Mouse (Mus musculus) limb, embryonic 15.5 days (tissue): ENCODE results near the gene Gm20388. TPM values are rescaled to one million over a fixed set of nuclear protein-coding genes. Genes with fewer than 3 reads are reported as not detected.
A peak's percentile ranks its signal among the peaks of the same experiment; 100 is the strongest.

Source experiments
- ATAC-seq: fragments of 200-750 bp; cut with Nextera tagmentation; 2 replicates; pipeline ENCODE4 v1.8.0; 2017; ENCODE audit warnings: low read depth, moderate TSS enrichment; ENCODE audit not compliant: insufficient number of reproducible peaks, low FRiP score, low TSS enrichment
- H3K27ac ChIP-seq: fragments of 300-500 bp; sonication (generic); 2 replicates; pipeline ENCODE4 v1.5.1; 2015; ENCODE audit warnings: moderate library complexity, mild to moderate bottlenecking, inconsistent platforms
- H3K27me3 ChIP-seq: fragments of 300-500 bp; sonication (generic); 2 replicates; pipeline ENCODE4 v1.6.1; 2015; ENCODE audit warnings: inconsistent platforms
- H3K36me3 ChIP-seq: fragments of 300-500 bp; sonication (generic); 2 replicates; pipeline ENCODE4 v1.6.1; 2015; ENCODE audit warnings: inconsistent platforms
- H3K4me1 ChIP-seq: fragments of 300-500 bp; sonication (generic); 2 replicates; pipeline ENCODE4 v1.6.1; 2015; ENCODE audit warnings: inconsistent platforms
- H3K4me2 ChIP-seq: fragments of 300-500 bp; sonication (generic); 2 replicates; pipeline ENCODE4 v1.6.1; 2015; ENCODE audit warnings: mild to moderate bottlenecking, inconsistent platforms
- H3K4me3 ChIP-seq: fragments of 300-500 bp; sonication (generic); 2 replicates; pipeline ENCODE4 v1.5.1; 2015; ENCODE audit warnings: mild to moderate bottlenecking, inconsistent platforms
- H3K9ac ChIP-seq: fragments of 300-500 bp; sonication (generic); 2 replicates; pipeline ENCODE4 v1.6.1; 2015; ENCODE audit warnings: inconsistent platforms
- H3K9me3 ChIP-seq: fragments of 300-500 bp; sonication (generic); 2 replicates; pipeline ENCODE4 v1.6.1; 2016; ENCODE audit warnings: inconsistent platforms
- WGBS: fragments of 180-500 bp; shearing (Covaris S2); methylation state at CpG from one replicate; pipeline ENCODE4 v1.1.7; 2015; 5-methylcytosine and 5-hydroxymethylcytosine counted together
- polyA plus RNA-seq: library from polyadenylated mRNA; unstranded; fragments of >200 nt; fragmentation: Nextera tagmentation; extraction: Ambion mirVana; gene quantifications from 2 replicates; pipeline ENCODE4 v1.2.1, GENCODE M21; 2015

The Gm20388 gene
- polyA plus RNA-seq, 1 experiment from 2014 or later = 4.9 TPM

- Histone ChIP-seq H3K4me3 (no peak overlapping the region), H3K27ac (no peak overlapping the region), H3K4me2 (no peak overlapping the region), H3K9ac (no peak overlapping the region), H3K36me3 (no peaks in the 10 kb centered on the region), H3K9me3 (no peaks in the 10 kb centered on the region), H3K4me1 (peaks cover 9% of the 10 kb centered on the region; the same call in 1 of the 2 replicates), H3K27me3 (no peaks in the 10 kb centered on the region)
- no peak for ATAC-seq
- 76% methylated on average over 15 of the region's 15 CpGs for WGBS
Observed at GRCm38 (mm10) chr8:120037199-120037598, 126.6 kb downstream of the Gm20388 start.

GRCm38 (mm10) chr8:120037611-120038010, 127.0 kb downstream of the Gm20388 start:
- 80% methylated on average over 8 of the region's 8 CpGs for WGBS
- H3K4me3 ChIP-seq = no peak overlapping the region
- no peaks in the 10 kb centered on the region for H3K9me3 ChIP-seq
- no peaks in the 10 kb centered on the region for H3K27me3 ChIP-seq
- no peak overlapping the region for H3K9ac ChIP-seq
- H3K36me3 ChIP-seq = no peaks in the 10 kb centered on the region
- H3K4me2 ChIP-seq = no peak overlapping the region
- ATAC-seq = no peak
- peaks cover 9% of the 10 kb centered on the region; the same call in 1 of the 2 replicates for H3K4me1 ChIP-seq
- H3K27ac ChIP-seq = no peak overlapping the region

- ATAC-seq = no peak
- no peak overlapping the region for H3K27ac ChIP-seq
- peaks cover 9% of the 10 kb centered on the region; the same call in 1 of the 2 replicates for H3K4me1 ChIP-seq
- H3K36me3 ChIP-seq = no peaks in the 10 kb centered on the region
- H3K9ac ChIP-seq = no peak overlapping the region
- WGBS = 94% methylated on average over 12 of the region's 12 CpGs
- H3K9me3 ChIP-seq = no peaks in the 10 kb centered on the region
- H3K27me3 ChIP-seq = no peaks in the 10 kb centered on the region
- no peak overlapping the region for H3K4me3 ChIP-seq
- no peak overlapping the region for H3K4me2 ChIP-seq
Observed at GRCm38 (mm10) chr8:120038741-120039140, 128.1 kb downstream of the Gm20388 start.

GRCm38 (mm10) chr8:120039313-120039919, 128.8 kb downstream of the Gm20388 start:
- H3K4me1 ChIP-seq = peaks cover 9% of the 10 kb centered on the region; the same call in 1 of the 2 replicates
- no peaks in the 10 kb centered on the region for H3K27me3 ChIP-seq
- no peaks in the 10 kb centered on the region for H3K36me3 ChIP-seq
- H3K9ac ChIP-seq = no peak overlapping the region
- H3K9me3 ChIP-seq = no peaks in the 10 kb centered on the region
- no peak for ATAC-seq
- 70% methylated on average over 11 of the region's 11 CpGs for WGBS
- no peak overlapping the region for H3K4me2 ChIP-seq
- no peak overlapping the region for H3K27ac ChIP-seq
- no peak overlapping the region for H3K4me3 ChIP-seq

- H3K9me3 ChIP-seq = no peaks in the 10 kb centered on the region
- no peak overlapping the region for H3K9ac ChIP-seq
- no peak for ATAC-seq
- H3K4me2 ChIP-seq = no peak overlapping the region
- WGBS = 58% methylated on average over 1 of the region's 1 CpGs
- H3K36me3 ChIP-seq = no peaks in the 10 kb centered on the region
- no peak overlapping the region for H3K4me3 ChIP-seq
- H3K27me3 ChIP-seq = no peaks in the 10 kb centered on the region
- peaks cover 10% of the 10 kb centered on the region for H3K4me1 ChIP-seq
- H3K27ac ChIP-seq = no peak overlapping the region
Observed at GRCm38 (mm10) chr8:120040861-120041260, 130.2 kb downstream of the Gm20388 start.

- H3K4me3 ChIP-seq = no peak overlapping the region
Observed at GRCm38 (mm10) chr8:120042542-120043312, 132.1 kb downstream of the Gm20388 start.

GRCm38 (mm10) chr8:120044907-120045306, 134.3 kb downstream of the Gm20388 start:
- H3K9me3 ChIP-seq = no peaks in the 10 kb centered on the region
- no peak overlapping the region for H3K4me2 ChIP-seq
- no peak overlapping the region for H3K27ac ChIP-seq
- 94% methylated on average over 8 of the region's 8 CpGs for WGBS
- H3K4me1 ChIP-seq = peaks cover 14% of the 10 kb centered on the region
- ATAC-seq = no peak
- no peak overlapping the region for H3K9ac ChIP-seq
- no peaks in the 10 kb centered on the region for H3K27me3 ChIP-seq
- H3K4me3 ChIP-seq = no peak overlapping the region
- no peaks in the 10 kb centered on the region for H3K36me3 ChIP-seq

More at GRCm38 (mm10) chr8:120042542-120043312, 132.1 kb downstream of the Gm20388 start:
- no peak for ATAC-seq
- H3K9ac ChIP-seq = no peak overlapping the region
- no peak overlapping the region for H3K4me2 ChIP-seq
- peaks cover 16% of the 10 kb centered on the region for H3K4me1 ChIP-seq
- WGBS = 72% methylated on average over 10 of the region's 10 CpGs
- H3K27me3 ChIP-seq = no peaks in the 10 kb centered on the region
- H3K36me3 ChIP-seq = no peaks in the 10 kb centered on the region
- H3K9me3 ChIP-seq = no peaks in the 10 kb centered on the region
- no peak overlapping the region for H3K27ac ChIP-seq

- Histone ChIP-seq H3K36me3 (no peaks in the 10 kb centered on the region), H3K27me3 (no peaks in the 10 kb centered on the region), H3K4me1 (peaks cover 14% of the 10 kb centered on the region), H3K4me3 (no peak overlapping the region), H3K9ac (no peak overlapping the region), H3K4me2 (no peak overlapping the region), H3K9me3 (no peaks in the 10 kb centered on the region), H3K27ac (no peak overlapping the region)
- WGBS = 23% methylated on average over 5 of the region's 5 CpGs
- no peak for ATAC-seq
Observed at GRCm38 (mm10) chr8:120045471-120045870, 134.8 kb downstream of the Gm20388 start.

GRCm38 (mm10) chr8:120046258-120047020, 135.8 kb downstream of the Gm20388 start:
- H3K27ac ChIP-seq = peak overlapping the region; percentile 71
- no peaks in the 10 kb centered on the region for H3K27me3 ChIP-seq
- 40% methylated on average over 14 of the region's 14 CpGs for WGBS
- 0 out of 2 replicates have a peak, but pooled peaks have one; percentile 46 for ATAC-seq
- no peak overlapping the region for H3K4me3 ChIP-seq
- no peaks in the 10 kb centered on the region for H3K9me3 ChIP-seq
- H3K36me3 ChIP-seq = no peaks in the 10 kb centered on the region
- H3K4me1 ChIP-seq = peaks cover 18% of the 10 kb centered on the region
- H3K9ac ChIP-seq = no peak overlapping the region
- no peak overlapping the region for H3K4me2 ChIP-seq

- Histone ChIP-seq H3K27ac (no peak overlapping the region), H3K4me2 (no peak overlapping the region), H3K4me3 (no peak overlapping the region), H3K9ac (no peak overlapping the region), H3K9me3 (no peaks in the 10 kb centered on the region), H3K27me3 (no peaks in the 10 kb centered on the region), H3K4me1 (peaks cover 28% of the 10 kb centered on the region), H3K36me3 (no peaks in the 10 kb centered on the region)
- WGBS = 59% methylated on average over 13 of the region's 13 CpGs
- ATAC-seq = no peak
Observed at GRCm38 (mm10) chr8:120049949-120050348, 139.3 kb downstream of the Gm20388 start.

GRCm38 (mm10) chr8:120050376-120050775, 139.7 kb downstream of the Gm20388 start:
- H3K27ac ChIP-seq = no peak overlapping the region
- H3K9me3 ChIP-seq = no peaks in the 10 kb centered on the region
- WGBS = 84% methylated on average over 10 of the region's 10 CpGs
- no peak for ATAC-seq
- H3K9ac ChIP-seq = no peak overlapping the region
- H3K27me3 ChIP-seq = no peaks in the 10 kb centered on the region
- H3K36me3 ChIP-seq = no peaks in the 10 kb centered on the region
- no peak overlapping the region for H3K4me3 ChIP-seq
- H3K4me2 ChIP-seq = no peak overlapping the region
- H3K4me1 ChIP-seq = peaks cover 28% of the 10 kb centered on the region

- no peak for ATAC-seq
- Histone ChIP-seq H3K4me1 (peaks cover 26% of the 10 kb centered on the region), H3K9ac (no peak overlapping the region), H3K9me3 (no peaks in the 10 kb centered on the region), H3K4me2 (no peak overlapping the region), H3K27ac (no peak overlapping the region), H3K27me3 (no peaks in the 10 kb centered on the region), H3K36me3 (no peaks in the 10 kb centered on the region), H3K4me3 (no peak overlapping the region)
- WGBS = 28% methylated on average over 4 of the region's 4 CpGs
Observed at GRCm38 (mm10) chr8:120051006-120051405, 140.4 kb downstream of the Gm20388 start.
